ENCODE assay signal across 1 mouse cellular context in the genomic region with DNA sequence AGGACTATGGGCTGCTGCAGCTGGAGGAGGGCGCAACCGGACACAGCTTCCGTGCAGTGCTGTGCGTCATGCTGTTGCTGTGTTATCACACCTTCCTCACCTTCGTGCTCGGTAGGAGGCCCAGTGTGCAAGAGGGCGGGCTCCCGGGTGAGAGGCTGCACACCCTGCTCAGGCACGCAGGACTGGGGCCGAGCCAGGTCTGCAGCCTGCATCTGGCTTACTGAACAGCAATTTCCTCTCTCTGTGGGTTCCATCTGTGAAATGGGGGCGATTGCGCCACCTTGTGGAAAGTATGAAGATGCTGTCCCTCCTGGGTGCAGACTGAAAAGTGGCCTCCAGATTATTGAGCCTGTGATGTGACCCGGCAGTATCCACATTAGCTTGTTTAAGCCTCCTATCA.
TF ChIP-seq lines count a peak whose summit lies in the region.

No protein-coding gene starts in this region.

TF ChIP-seq in MEL, 35 proteins besides CTCF, POLR2A, EP300 and RAD21 (continued from another document):
- TF ChIP-seq MXI1 (IDR thresholded peaks at IDR 0.05; ENCODE audit: low read depth, low read length) (peak; percentile 47; the same call in 1 of the 2 replicates), ZMIZ1 (IDR thresholded peaks at IDR 0.05; ENCODE audit: low read depth, low read length) (no peak), POLR2AphosphoS2 (IDR thresholded peaks at IDR 0.05; ENCODE audit: low read length) (no peak), NELFE (IDR thresholded peaks at IDR 0.05; ENCODE audit: low read depth, low read length) (no peak), HCFC1 (IDR thresholded peaks at IDR 0.05; ENCODE audit: low read depth, low read length) (peak; percentile 46; the same call in 1 of the 2 replicates), ZKSCAN1 (IDR thresholded peaks at IDR 0.05; ENCODE audit: low read depth, low read length) (no peak), MAZ (IDR thresholded peaks at IDR 0.05; ENCODE audit: low read depth, low read length) (peak; percentile 65; the same call in 1 of the 2 replicates), USF1 (IDR thresholded peaks at IDR 0.05; ENCODE audit: low read depth, low read length) (no peak), TBP (IDR thresholded peaks at IDR 0.05; ENCODE audit: low read depth, low read length) (0 out of 2 replicates have a peak, but pooled peaks have one; percentile 30), RCOR1 (IDR thresholded peaks at IDR 0.05; ENCODE audit: low read depth, low read length) (no peak), TCF12 (IDR thresholded peaks at IDR 0.05; ENCODE audit: low read depth, low read length) (0 out of 2 replicates have a peak, but pooled peaks have one; percentile 61), ZC3H11A (IDR thresholded peaks at IDR 0.05; ENCODE audit: low read depth, low read length) (peak; percentile 53), UBTF (IDR thresholded peaks at IDR 0.05; ENCODE audit: borderline replicate concordance, insufficient read depth, low read depth, low read length) (no peak), MYC (IDR thresholded peaks at IDR 0.05; ENCODE audit: low read depth, low read length) (0 out of 2 replicates have a peak, but pooled peaks have one; percentile 43), MAFK (IDR thresholded peaks at IDR 0.05; ENCODE audit: borderline replicate concordance, low read depth, low read length) (no peak), CHD1 (IDR thresholded peaks at IDR 0.05; ENCODE audit: low read depth, low read length) (no peak), TAL1 (IDR thresholded peaks at IDR 0.05; ENCODE audit: low read length) (peak; percentile 35), GABPA (IDR thresholded peaks at IDR 0.05; ENCODE audit: low read depth, low read length) (no peak), KAT2A (conservative IDR thresholded peaks at IDR 0.05; ENCODE audit: low read depth, low read length) (no peak), GATA1 (IDR thresholded peaks at IDR 0.05; ENCODE audit: low read depth, low read length) (no peak), MAX (IDR thresholded peaks at IDR 0.05; ENCODE audit: low read length) (peak; percentile 64; the same call in 1 of the 2 replicates), E2F4 (IDR thresholded peaks at IDR 0.05; ENCODE audit: borderline replicate concordance, low read depth, low read length) (no peak)
